Mouse (Mus musculus) embryonic fibroblast, embryonic 13.5 days (primary cell): ENCODE results near the gene Pttg1ip.

Experiments
- CTCF ChIP-seq: IDR thresholded peaks from 2 replicates; pipeline ENCODE4 v1.5.1; 2011; ENCODE audit warnings: mild to moderate bottlenecking, control low read depth, low read length, moderate library complexity, borderline replicate concordance; ENCODE audit not compliant: insufficient read depth
- POLR2A ChIP-seq: IDR thresholded peaks from 2 replicates; pipeline ENCODE4 v1.6.1; 2011; ENCODE audit warnings: low read depth, mild to moderate bottlenecking, control low read depth, low read length, moderate library complexity

DNA sequence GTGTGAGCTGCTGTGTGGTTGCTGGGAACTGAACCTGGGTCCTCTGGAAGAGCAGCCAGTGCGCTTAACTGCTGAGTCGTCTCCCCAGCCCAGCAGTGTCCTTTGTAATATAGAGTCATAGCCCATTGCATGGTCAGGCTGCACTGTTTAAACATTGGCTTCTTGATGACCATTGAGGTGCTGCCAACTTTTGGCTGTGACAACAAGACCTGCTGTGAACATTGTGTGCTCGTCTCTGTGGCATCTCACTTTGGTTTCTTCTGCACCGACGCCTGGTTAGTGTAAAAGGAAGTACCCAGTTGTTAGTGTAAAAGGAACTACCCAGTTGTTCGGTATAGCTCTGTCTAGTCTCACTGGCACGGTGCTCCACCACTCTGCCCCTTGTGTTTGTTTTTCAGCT, 45.1 kb downstream of the Pttg1ip start:
- no peak for TF ChIP-seq CTCF
- TF ChIP-seq POLR2A: no peak
